Mouse (Mus musculus) bone marrow macrophage, adult 2 months (primary cell): Measurements from ENCODE around the gene Gm45021. TPM values are rescaled to one million over a fixed set of nuclear protein-coding genes. Genes with fewer than 3 reads are reported as not detected.
A peak's percentile ranks its signal among the peaks of the same experiment; 100 is the strongest.
"Not testable (repeated sequence)": the region's sequence is repeated elsewhere in the genome, so short reads cannot be mapped to it uniquely, and the experiment has no call there.

Source experiments
- H3K27ac ChIP-seq: 2 replicates; pipeline ENCODE4 v1.5.1; 2012; ENCODE audit warnings: low read depth, low read length; ENCODE audit not compliant: insufficient read depth
- H3K4me1 ChIP-seq: 2 replicates; pipeline ENCODE4 v1.6.1; 2012; ENCODE audit warnings: low read length; ENCODE audit not compliant: control insufficient read depth, insufficient read depth
- H3K4me3 ChIP-seq: 2 replicates; pipeline ENCODE4 v1.5.1; 2012; ENCODE audit warnings: mild to moderate bottlenecking, low read length, moderate library complexity; ENCODE audit not compliant: insufficient read depth
- CTCF ChIP-seq: IDR thresholded peaks from 2 replicates; pipeline ENCODE4 v1.5.1; 2012; ENCODE audit warnings: low read depth, mild to moderate bottlenecking, low read length, moderate library complexity
- POLR2A ChIP-seq: IDR thresholded peaks from 2 replicates; pipeline ENCODE4 v1.6.1; 2012; ENCODE audit warnings: mild to moderate bottlenecking, low read depth, low read length, borderline replicate concordance
- polyA plus RNA-seq: library from polyadenylated mRNA; stranded (reverse); fragments of >200 nt; gene quantifications from 2 replicates; pipeline ENCODE4 v1.2.4, GENCODE M21; 2012; ENCODE audit not compliant: missing spikeins, insufficient read depth, insufficient read length

The Gm45021 gene
- polyA plus RNA-seq, 1 experiment = not detected

GRCm38 (mm10) chr6:48609512-48609911 is 20.1 kb downstream of the Gm45021 start:
- no peaks in the 10 kb centered on the region for H3K4me1 ChIP-seq
- no peak overlapping the region for H3K4me3 ChIP-seq
- TF ChIP-seq POLR2A (no peak), CTCF (no peak)
- no peak overlapping the region for H3K27ac ChIP-seq

- Histone ChIP-seq H3K4me3 (no peak overlapping the region), H3K27ac (no peak overlapping the region), H3K4me1 (no peaks in the 10 kb centered on the region)
- TF ChIP-seq CTCF (no peak), POLR2A (no peak)
These were observed 21.2 kb downstream of the Gm45021 start for GRCm38 (mm10) chr6:48610657-48611056.

GRCm38 (mm10) chr6:48613464-48613863 is 24.1 kb downstream of the Gm45021 start:
- H3K4me1 ChIP-seq = no peaks in the 10 kb centered on the region
- H3K27ac ChIP-seq = no peak overlapping the region
- H3K4me3 ChIP-seq = no peak overlapping the region
- TF ChIP-seq CTCF (no peak), POLR2A (no peak)

- H3K27ac ChIP-seq = no peak overlapping the region
- H3K4me1 ChIP-seq = no peaks in the 10 kb centered on the region
- TF ChIP-seq CTCF = no peak
- TF ChIP-seq POLR2A = no peak
- H3K4me3 ChIP-seq = no peak overlapping the region
These were observed 25.3 kb downstream of the Gm45021 start for GRCm38 (mm10) chr6:48614756-48615155.

GRCm38 (mm10) chr6:48620031-48620430 is 30.6 kb downstream of the Gm45021 start:
- no peak overlapping the region for H3K27ac ChIP-seq
- TF ChIP-seq CTCF = no peak
- no peak for TF ChIP-seq POLR2A
- H3K4me1 ChIP-seq = no peaks in the 10 kb centered on the region; the same call in 1 of the 2 replicates
- no peak overlapping the region for H3K4me3 ChIP-seq

- H3K4me1 ChIP-seq = not testable (repeated sequence)
- H3K27ac ChIP-seq = peak overlapping the region; percentile 57
- peak overlapping the region; percentile 75 for H3K4me3 ChIP-seq
These were observed 32.9 kb downstream of the Gm45021 start for GRCm38 (mm10) chr6:48622186-48622843.

- TF ChIP-seq POLR2A (no peak), CTCF (no peak)
- H3K4me1 ChIP-seq = peaks cover 3% of the 10 kb centered on the region
- H3K4me3 ChIP-seq = peak overlapping the region; percentile 73; the same call in 1 of the 2 replicates
- H3K27ac ChIP-seq = no peak overlapping the region
These were observed 34.0 kb downstream of the Gm45021 start for GRCm38 (mm10) chr6:48623460-48623859.

- Histone ChIP-seq H3K4me1 (peaks cover 5% of the 10 kb centered on the region), H3K27ac (no peak within 1 kb of the TSS), H3K4me3 (peak within 1 kb of the TSS; percentile 58)
- no peak for TF ChIP-seq POLR2A
- no peak for TF ChIP-seq CTCF
These were observed 37.1 kb downstream of the Gm45021 start, which contains the start of gene AI854703 for GRCm38 (mm10) chr6:48626464-48626863. Gene AI854703 (plus strand): TSS chr6:48626764.

GRCm38 (mm10) chr6:48626984-48627383 is 37.6 kb downstream of the Gm45021 start:
- TF ChIP-seq POLR2A = no peak
- no peak for TF ChIP-seq CTCF
- H3K4me1 ChIP-seq = peaks cover 5% of the 10 kb centered on the region
- H3K27ac ChIP-seq = no peak overlapping the region
- H3K4me3 ChIP-seq = peak overlapping the region; percentile 58

- TF ChIP-seq CTCF (no peak), POLR2A (no peak)
- Histone ChIP-seq H3K4me3 (peak overlapping the region; percentile 58), H3K4me1 (peaks cover 5% of the 10 kb centered on the region), H3K27ac (no peak overlapping the region)
These were observed 38.1 kb downstream of the Gm45021 start for GRCm38 (mm10) chr6:48627511-48627924.
